ENCODE assay signal across 27 mouse cellular contexts in the genomic region with DNA sequence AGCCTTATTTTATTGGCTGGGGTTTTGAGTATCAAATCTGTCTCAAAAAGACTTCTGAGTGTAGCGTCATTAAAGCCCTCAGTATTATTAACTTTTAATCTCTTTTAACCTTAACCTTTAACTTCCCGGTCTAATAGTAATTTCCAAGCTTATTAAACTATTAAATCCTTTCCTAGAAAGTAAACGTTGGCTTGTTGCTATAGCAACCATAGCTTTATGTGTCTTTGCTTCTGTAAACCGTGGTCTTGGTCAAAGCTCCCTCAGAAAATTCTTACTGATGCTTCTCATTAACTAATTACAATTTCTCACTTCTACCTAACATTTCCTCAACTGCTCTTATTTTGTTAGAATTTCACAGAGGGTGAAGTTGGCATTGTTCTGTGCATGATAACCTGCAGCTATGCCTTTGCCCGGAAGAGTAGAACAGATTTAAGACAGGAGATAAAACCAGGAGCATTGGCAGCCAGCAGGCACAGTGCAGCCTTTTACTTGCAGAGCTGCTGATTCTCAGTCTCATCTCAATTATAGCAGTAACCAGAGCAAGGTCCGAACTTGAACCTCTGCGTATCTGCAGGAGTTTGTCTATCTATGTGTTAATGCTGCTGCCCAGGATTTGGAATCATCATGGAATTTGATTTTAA.
A peak's percentile ranks its signal among the peaks of the same experiment; 100 is the strongest.
DNase-seq lines count a peak whose midpoint lies in the region; ATAC-seq and TF ChIP-seq lines count a peak whose summit lies in the region.
"Had no signal": no experiment of that assay in that cellular context is flagged by ENCODE, and none has a peak within 500 bp of the region (broad histone marks: within the 10 kb centered on the region; RNA-seq: fewer than 3 reads in every experiment).

No protein-coding gene starts in this region.

- peak; percentile 29 for DNase-seq in forebrain, postnatal 0 days
- DNase-seq in midbrain, embryonic 10.5 days (ENCODE audit: low spot score): no peak
- DNase-seq in cerebellum, adult 18-20 months: peak; percentile 13
- peak; percentile 15 for DNase-seq in cerebellum, adult 9-11 months
- DNase-seq in spleen, adult 18-20 months: no peak
- DNase-seq in forebrain, embryonic 11.5 days (ENCODE audit: low spot score): no peak
- DNase-seq: adrenal gland, postnatal 25 days; B cell, adult 2 months; gastrocnemius, postnatal 10 days; heart, postnatal 14 days; kidney, adult 9 months; kidney, postnatal 10 days; liver, embryonic 13.5 days; lung, adult 18-20 months; lung, postnatal 4 days; right cerebral cortex, postnatal 25 days; thymus, postnatal 14 days had no signal

- H3K9ac ChIP-seq in forebrain, postnatal 0 days: no peak overlapping the region
- H3K9ac ChIP-seq in forebrain, embryonic 16.5 days (replicated peaks; ENCODE audit: low read depth, low read length): no peak overlapping the region
- H3K9ac ChIP-seq in midbrain, embryonic 15.5 days: no peak overlapping the region
- H3K9ac ChIP-seq in forebrain, embryonic 11.5 days (ENCODE audit: low read length): no peak overlapping the region
- H3K9ac ChIP-seq: embryonic facial prominence, embryonic 15.5 days; forebrain, embryonic 15.5 days; heart, embryonic 13.5 days; hindbrain, embryonic 12.5 days; limb, embryonic 15.5 days; liver, embryonic 13.5 days had no signal

- no peak overlapping the region for H3K4me2 ChIP-seq in forebrain, postnatal 0 days (ENCODE audit: low read depth)
- no peak overlapping the region for H3K4me2 ChIP-seq in forebrain, embryonic 16.5 days (ENCODE audit: low read length)
- H3K4me2 ChIP-seq in midbrain, embryonic 15.5 days: no peak overlapping the region
- no peak overlapping the region for H3K4me2 ChIP-seq in forebrain, embryonic 11.5 days (ENCODE audit: low read depth, low read length, severe bottlenecking)
- H3K4me2 ChIP-seq: embryonic facial prominence, embryonic 15.5 days; forebrain, embryonic 15.5 days; heart, embryonic 13.5 days; hindbrain, embryonic 12.5 days; limb, embryonic 15.5 days; liver, embryonic 13.5 days had no signal

- no peaks in the 10 kb centered on the region for H3K27me3 ChIP-seq in forebrain, postnatal 0 days (ENCODE audit: insufficient read depth, low read length)
- no peaks in the 10 kb centered on the region for H3K27me3 ChIP-seq in forebrain, embryonic 16.5 days (replicated peaks; ENCODE audit: control insufficient read depth, insufficient read depth, low read length)
- H3K27me3 ChIP-seq in midbrain, embryonic 15.5 days (replicated peaks): no peaks in the 10 kb centered on the region
- no peaks in the 10 kb centered on the region for H3K27me3 ChIP-seq in midbrain, embryonic 10.5 days (ENCODE audit: low read depth, poor library complexity, severe bottlenecking)
- no peaks in the 10 kb centered on the region for H3K27me3 ChIP-seq in forebrain, embryonic 11.5 days (ENCODE audit: control insufficient read depth, insufficient read depth, low read length)
- H3K27me3 ChIP-seq: embryonic facial prominence, embryonic 15.5 days; forebrain, embryonic 15.5 days; heart, embryonic 13.5 days; hindbrain, embryonic 12.5 days; limb, embryonic 15.5 days; liver, embryonic 13.5 days; megakaryocyte, embryonic 14.5 days had no signal

- H3K9me3 ChIP-seq in forebrain, postnatal 0 days (ENCODE audit: low read length): no peaks in the 10 kb centered on the region
- H3K9me3 ChIP-seq in forebrain, embryonic 16.5 days (ENCODE audit: control insufficient read depth, low read length): no peaks in the 10 kb centered on the region
- H3K9me3 ChIP-seq in midbrain, embryonic 15.5 days: no peaks in the 10 kb centered on the region
- no peaks in the 10 kb centered on the region for H3K9me3 ChIP-seq in midbrain, embryonic 10.5 days (replicated peaks)
- no peaks in the 10 kb centered on the region for H3K9me3 ChIP-seq in forebrain, embryonic 11.5 days (ENCODE audit: control insufficient read depth, low read length)
- H3K9me3 ChIP-seq: embryonic facial prominence, embryonic 15.5 days; forebrain, embryonic 15.5 days; heart, embryonic 13.5 days; hindbrain, embryonic 12.5 days; limb, embryonic 15.5 days; liver, embryonic 13.5 days; megakaryocyte, embryonic 14.5 days had no signal

- H3K27ac ChIP-seq in forebrain, postnatal 0 days (ENCODE audit: low read depth, low read length): no peak overlapping the region
- H3K27ac ChIP-seq in forebrain, embryonic 16.5 days (ENCODE audit: low read length): no peak overlapping the region
- 0 out of 2 replicates have a peak overlapping the region, but pooled peaks have one; percentile 21 for H3K27ac ChIP-seq in midbrain, embryonic 15.5 days
- no peak overlapping the region for H3K27ac ChIP-seq in midbrain, embryonic 10.5 days (replicated peaks)
- no peak overlapping the region for H3K27ac ChIP-seq in forebrain, embryonic 11.5 days (ENCODE audit: low read depth, low read length)
- H3K27ac ChIP-seq: embryonic facial prominence, embryonic 15.5 days; forebrain, embryonic 15.5 days; heart, embryonic 13.5 days; hindbrain, embryonic 12.5 days; limb, embryonic 15.5 days; liver, embryonic 13.5 days had no signal

- H3K36me3 ChIP-seq in forebrain, postnatal 0 days (ENCODE audit: insufficient read depth): no peaks in the 10 kb centered on the region
- no peaks in the 10 kb centered on the region for H3K36me3 ChIP-seq in forebrain, embryonic 16.5 days (ENCODE audit: control insufficient read depth, insufficient read depth)
- H3K36me3 ChIP-seq in midbrain, embryonic 15.5 days (replicated peaks): no peaks in the 10 kb centered on the region
- no peaks in the 10 kb centered on the region for H3K36me3 ChIP-seq in midbrain, embryonic 10.5 days
- no peaks in the 10 kb centered on the region for H3K36me3 ChIP-seq in forebrain, embryonic 11.5 days (ENCODE audit: control insufficient read depth, insufficient read depth, low read length)
- H3K36me3 ChIP-seq: embryonic facial prominence, embryonic 15.5 days; forebrain, embryonic 15.5 days; heart, embryonic 13.5 days; hindbrain, embryonic 12.5 days; limb, embryonic 15.5 days; liver, embryonic 13.5 days had no signal

- H3K4me1 ChIP-seq in forebrain, postnatal 0 days (ENCODE audit: insufficient read depth): peaks cover 6% of the 10 kb centered on the region; the same call in 1 of the 2 replicates
- no peaks in the 10 kb centered on the region for H3K4me1 ChIP-seq in forebrain, embryonic 16.5 days (replicated peaks; ENCODE audit: control insufficient read depth, insufficient read depth, low read length)
- H3K4me1 ChIP-seq in midbrain, embryonic 15.5 days: peaks cover 5% of the 10 kb centered on the region; the same call in 1 of the 2 replicates
- peaks cover 8% of the 10 kb centered on the region; the same call in 1 of the 2 replicates for H3K4me1 ChIP-seq in midbrain, embryonic 10.5 days
- H3K4me1 ChIP-seq in forebrain, embryonic 11.5 days (replicated peaks; ENCODE audit: control insufficient read depth, insufficient read depth, low read length): no peaks in the 10 kb centered on the region
- H3K4me1 ChIP-seq: embryonic facial prominence, embryonic 15.5 days; forebrain, embryonic 15.5 days; heart, embryonic 13.5 days; hindbrain, embryonic 12.5 days; liver, embryonic 13.5 days had no signal

- WGBS in forebrain, postnatal 0 days: 37% methylated on average over 7 of the region's 7 CpGs
- 46% methylated on average over 7 of the region's 7 CpGs for WGBS in forebrain, embryonic 16.5 days
- WGBS in midbrain, embryonic 15.5 days: 38% methylated on average over 7 of the region's 7 CpGs
- WGBS in midbrain, embryonic 10.5 days: 67% methylated on average over 7 of the region's 7 CpGs
- 63% methylated on average over 7 of the region's 7 CpGs for WGBS in forebrain, embryonic 11.5 days

- no peak overlapping the region for H3K4me3 ChIP-seq in forebrain, postnatal 0 days (ENCODE audit: low read depth, low read length)
- no peak overlapping the region for H3K4me3 ChIP-seq in forebrain, embryonic 16.5 days (replicated peaks; ENCODE audit: low read length)
- H3K4me3 ChIP-seq in midbrain, embryonic 15.5 days: no peak overlapping the region
- no peak overlapping the region for H3K4me3 ChIP-seq in midbrain, embryonic 10.5 days
- no peak overlapping the region for H3K4me3 ChIP-seq in forebrain, embryonic 11.5 days (ENCODE audit: low read depth, low read length)
- H3K4me3 ChIP-seq: embryonic facial prominence, embryonic 15.5 days; forebrain, embryonic 15.5 days; heart, embryonic 13.5 days; hindbrain, embryonic 12.5 days; limb, embryonic 15.5 days; liver, embryonic 13.5 days; megakaryocyte, embryonic 14.5 days had no signal

- no peak for TF ChIP-seq CTCF in forebrain, postnatal 0 days (IDR thresholded peaks at IDR 0.05; ENCODE audit: low read depth)

- ATAC-seq in forebrain, postnatal 0 days: no peak
- ATAC-seq in forebrain, embryonic 16.5 days: no peak
- ATAC-seq in midbrain, embryonic 15.5 days (replicated peaks): peak; percentile 56; the same call in 1 of the 2 replicates
- no peak for ATAC-seq in forebrain, embryonic 11.5 days (replicated peaks; ENCODE audit: low FRiP score)
- ATAC-seq: forebrain, embryonic 15.5 days; intestine, postnatal 0 days; lung, postnatal 0 days had no signal

Comparison
In these comparisons a context has a peak if more than half of its experiments do, and no peak if none do; other contexts are left out.
1. DNase-seq: peak in forebrain, postnatal 0 days (single experiment), cerebellum, adult 18-20 months (2 of 2) and cerebellum, adult 9-11 months (single experiment); none in midbrain, embryonic 10.5 days (single experiment), spleen, adult 18-20 months (0 of 2) and forebrain, embryonic 11.5 days (single experiment).